Mouse (Mus musculus) CH12.LX (cell line): ENCODE data around the gene Arl15. TPM values are rescaled to one million over a fixed set of nuclear protein-coding genes. Genes with fewer than 3 reads are reported as not detected.

Experiments used
- DNase-seq: peaks from one replicate; pipeline ENCODE4 v3.0.0-alpha.2; 2013; ENCODE audit errors: extremely low read depth
- H3K27ac ChIP-seq: 2 replicates; pipeline ENCODE4 v1.5.1; 2012; ENCODE audit warnings: low read depth, mild to moderate bottlenecking, control low read depth, moderate library complexity; ENCODE audit not compliant: insufficient read depth
- H3K27me3 ChIP-seq: replicated peaks from 2 replicates; pipeline ENCODE3; 2012; ENCODE audit warnings: inconsistent platforms
- H3K36me3 ChIP-seq, 2 experiments: replicated peaks in 1 of 2; 2 replicates each; pipeline versions ENCODE3 to v1.6.1; 2012; ENCODE audit warnings: inconsistent platforms in 1 of 2, low read length in 1 of 2, mild to moderate bottlenecking in 1 of 2, mixed read lengths in 1 of 2, moderate library complexity in 1 of 2; ENCODE audit not compliant: control insufficient read depth in 1 of 2, insufficient read depth in 1 of 2
- H3K4me1 ChIP-seq, 2 experiments: 2 replicates each; pipeline ENCODE4 v1.6.1; 2012; ENCODE audit warnings: inconsistent platforms in 1 of 2, moderate library complexity in 1 of 2; ENCODE audit not compliant: insufficient read depth in 2 of 2, control insufficient read depth in 1 of 2
- H3K4me2 ChIP-seq: 2 replicates; pipeline ENCODE4 v1.6.1; 2012; ENCODE audit warnings: low read depth, mild to moderate bottlenecking, control low read depth; ENCODE audit not compliant: poor library complexity, insufficient read depth, severe bottlenecking
- H3K4me3 ChIP-seq, 3 experiments: fragments of 150-350 bp in 1 of 3; sonication (generic) in 1 of 3; replicated peaks in 1 of 3; 2 replicates each; pipeline versions ENCODE3 to v1.5.1; 2011 to 2012; ENCODE audit warnings: low read depth in 2 of 3, low read length in 2 of 3, mild to moderate bottlenecking in 2 of 3, moderate library complexity in 2 of 3, control low read depth in 1 of 3, improper control_type of control experiment in 1 of 3, inconsistent platforms in 1 of 3, mixed read lengths in 1 of 3; ENCODE audit not compliant: poor library complexity in 1 of 3
- H3K79me2 ChIP-seq: replicated peaks from 2 replicates; pipeline ENCODE4 v1.6.1; 2012; ENCODE audit warnings: mild to moderate bottlenecking, moderate library complexity; ENCODE audit not compliant: control insufficient read depth, poor library complexity, insufficient read depth, severe bottlenecking; ENCODE audit errors: extremely low read depth
- H3K9ac ChIP-seq: 2 replicates; pipeline ENCODE4 v1.6.1; 2012; ENCODE audit warnings: low read depth, mild to moderate bottlenecking, control low read depth, moderate library complexity; ENCODE audit not compliant: insufficient read depth
- H3K9me3 ChIP-seq: replicated peaks from 2 replicates; pipeline ENCODE3; 2012; ENCODE audit warnings: low read length, inconsistent platforms, mixed read lengths
- BHLHE40 ChIP-seq: IDR thresholded peaks from 2 replicates; pipeline ENCODE4 v1.6.1; 2011; ENCODE audit warnings: mild to moderate bottlenecking, low read depth, low read length, improper control_type of control experiment
- CHD2 ChIP-seq: IDR thresholded peaks from 2 replicates; pipeline ENCODE4 v1.6.1; 2011; ENCODE audit warnings: low read length, improper control_type of control experiment
- CTCF ChIP-seq, 2 experiments: IDR thresholded peaks in 1 of 2; conservative IDR thresholded peaks in 1 of 2; 2 replicates each; pipeline ENCODE4 v1.5.1; 2011 to 2012; ENCODE audit warnings: low read depth in 2 of 2, low read length in 2 of 2, improper control_type of control experiment in 1 of 2, inconsistent platforms in 1 of 2, mild to moderate bottlenecking in 1 of 2, moderate library complexity in 1 of 2
- E2F4 ChIP-seq: IDR thresholded peaks from 2 replicates; pipeline ENCODE4 v1.6.1; 2011; ENCODE audit warnings: low read depth, low read length, improper control_type of control experiment; ENCODE audit not compliant: insufficient replicate concordance
- ELF1 ChIP-seq: IDR thresholded peaks from 2 replicates; pipeline ENCODE4 v1.6.1; 2014; ENCODE audit warnings: low read depth, mild to moderate bottlenecking, inconsistent platforms, low read length, improper control_type of control experiment
- EP300 ChIP-seq: IDR thresholded peaks from 2 replicates; pipeline ENCODE4 v1.6.1; 2011; ENCODE audit warnings: low read length, improper control_type of control experiment
- GABPA ChIP-seq: IDR thresholded peaks from 2 replicates; pipeline ENCODE4 v1.6.1; 2012; ENCODE audit warnings: low read depth, low read length, improper control_type of control experiment, inconsistent platforms; ENCODE audit not compliant: insufficient replicate concordance
- IRF4 ChIP-seq: IDR thresholded peaks from 2 replicates; pipeline ENCODE4 v1.6.1; 2014; ENCODE audit warnings: low read depth, mild to moderate bottlenecking, inconsistent platforms, low read length, improper control_type of control experiment
- MAFK ChIP-seq: IDR thresholded peaks from 2 replicates; pipeline ENCODE4 v1.6.1; 2011; ENCODE audit warnings: low read length, improper control_type of control experiment; ENCODE audit not compliant: insufficient replicate concordance
- MYC ChIP-seq: IDR thresholded peaks from 2 replicates; pipeline ENCODE4 v1.6.1; 2011; ENCODE audit warnings: low read depth, mild to moderate bottlenecking, improper control_type of control experiment, low read length
- NELFE ChIP-seq: IDR thresholded peaks from 2 replicates; pipeline ENCODE4 v1.6.1; 2011; ENCODE audit warnings: low read depth, low read length, improper control_type of control experiment
- RCOR1 ChIP-seq: conservative IDR thresholded peaks from 2 replicates; pipeline ENCODE4 v1.6.1; 2012; ENCODE audit warnings: low read depth, mild to moderate bottlenecking, inconsistent platforms, low read length, improper control_type of control experiment
- SIN3A ChIP-seq: IDR thresholded peaks from 2 replicates; pipeline ENCODE4 v1.6.1; 2012; ENCODE audit warnings: low read length, improper control_type of control experiment, inconsistent platforms
- SMC3 ChIP-seq: IDR thresholded peaks from 2 replicates; pipeline ENCODE4 v1.6.1; 2011; ENCODE audit warnings: low read depth, low read length, improper control_type of control experiment
- TBP ChIP-seq: conservative IDR thresholded peaks from 2 replicates; pipeline ENCODE4 v1.6.1; 2011; ENCODE audit warnings: low read depth, low read length, improper control_type of control experiment
- TCF12 ChIP-seq: IDR thresholded peaks from 2 replicates; pipeline ENCODE4 v1.6.1; 2014; ENCODE audit warnings: low read depth, mild to moderate bottlenecking, inconsistent platforms, low read length, improper control_type of control experiment
- dilution Hi-C: fragments of 300-500 bp; cut with MboI; formaldehyde crosslinking; loops from 2 replicates; pipeline ENCODE4 v1.14.3; 2020; ENCODE audit warnings: low sequenced_read_pairs; ENCODE audit not compliant: extremely low pct_unique_long_range_greater_than_20kb, extremely low pct_ligation_motif_present
- in situ Hi-C: fragments of 300-500 bp; cut with MboI; formaldehyde crosslinking; loops from 3 replicates; pipeline ENCODE4 v1.14.3; 2019; ENCODE audit warnings: low sequenced_read_pairs, low pct_ligation_motif_present, low pct_unique_long_range_greater_than_20kb, mixed read lengths
- polyA plus RNA-seq: library from polyadenylated mRNA; unstranded; fragments of >175 nt; gene quantifications from 2 replicates; pipeline ENCODE4 v1.2.1, GENCODE M21; 2012; ENCODE audit warnings: low read depth; ENCODE audit not compliant: insufficient read length
- total RNA-seq, 2 experiments: library from RNA; depleted of rRNA; stranded (reverse); fragments of 300-350 nt in 1 of 2; fragments of >200 nt in 1 of 2; gene quantifications; 2 replicates each; pipeline ENCODE4 v1.2.3; 2012 to 2014

The Arl15 gene
- total and polyA plus RNA-seq, 3 experiments: 2.2 to 5.2 (median 4.8) TPM

GRCm38 (mm10) chr13:113812593-113812975 lies 18.3 kb downstream of the Arl15 start:
- Histone ChIP-seq H3K27me3 (no peaks in the 10 kb centered on the region), H3K9me3 (peaks cover 3% of the 10 kb centered on the region), H3K9ac (no peak overlapping the region)
- no peak for TF ChIP-seq GABPA
- no peak for TF ChIP-seq SIN3A
- TF ChIP-seq ELF1: no peak
- TF ChIP-seq E2F4: no peak
- TF ChIP-seq IRF4: no peak
- TF ChIP-seq, all 38 proteins: peak for 0
- Histone ChIP-seq H3K4me3 (no peak overlapping the region), H3K79me2 (no peaks in the 10 kb centered on the region; the same call in 1 of the 2 replicates), H3K27ac (no peak overlapping the region), H3K4me2 (no peak overlapping the region), H3K4me1 (peaks cover 0 to 24% of the 10 kb centered on the region in 2 experiments; a peak in 3 of 4 replicates), H3K36me3 (peaks cover 0 to 13% of the 10 kb centered on the region in 2 experiments)
- no peak for DNase-seq
- in situ Hi-C loops: no loop called here
- dilution Hi-C loops: no loop called here

- no peaks in the 10 kb centered on the region for H3K27me3 ChIP-seq
- dilution Hi-C loops (no loop called here), in situ Hi-C loops (no loop called here)
- peaks cover 0 to 24% of the 10 kb centered on the region in 2 experiments; a peak in 3 of 4 replicates for H3K4me1 ChIP-seq
- no peaks in the 10 kb centered on the region; the same call in 1 of the 2 replicates for H3K79me2 ChIP-seq
- H3K9ac ChIP-seq: no peak overlapping the region
- no peak overlapping the region for H3K4me2 ChIP-seq
- H3K27ac ChIP-seq: no peak overlapping the region
- no peak for DNase-seq
- H3K9me3 ChIP-seq: no peaks in the 10 kb centered on the region
- TF ChIP-seq EP300: no peak
- no peak for TF ChIP-seq SMC3
- TF ChIP-seq MAFK: no peak
- TF ChIP-seq NELFE: no peak
- TF ChIP-seq CHD2: no peak
- no peak for TF ChIP-seq E2F4
- TF ChIP-seq TCF12: no peak
- TF ChIP-seq MYC: no peak
- TF ChIP-seq SIN3A: no peak
- no peak for TF ChIP-seq TBP
- no peak for TF ChIP-seq BHLHE40
- TF ChIP-seq RCOR1: no peak
- TF ChIP-seq CTCF (conservative IDR thresholded peaks at IDR 0.05 in 1 of 2, IDR thresholded peaks at IDR 0.05 in 1 of 2; ENCODE audit: low read depth in 2 of 2, low read length in 2 of 2): no peak
- H3K4me3 ChIP-seq: no peak overlapping the region
- H3K36me3 ChIP-seq: peaks cover 0 to 13% of the 10 kb centered on the region in 2 experiments
Measured at GRCm38 (mm10) chr13:113814121-113814520, 19.8 kb downstream of the Arl15 start.
